Mouse (Mus musculus) liver, embryonic 12.5 days (tissue): Measurements from ENCODE around the gene Tgfb1i1. TPM values are rescaled to one million over a fixed set of nuclear protein-coding genes. Genes with fewer than 3 reads are reported as not detected.

Source experiments
- ATAC-seq: fragments of 200-750 bp; cut with Nextera tagmentation; 2 replicates; pipeline ENCODE4 v1.8.0; 2017; ENCODE audit warnings: moderate number of reproducible peaks, mild to moderate bottlenecking, moderate library complexity
- H3K27ac ChIP-seq: fragments of 300-500 bp; sonication (generic); 2 replicates; pipeline ENCODE4 v1.5.1; 2016; ENCODE audit warnings: mild to moderate bottlenecking
- H3K27me3 ChIP-seq: fragments of 300-500 bp; sonication (generic); replicated peaks from 2 replicates; pipeline ENCODE4 v1.6.1; 2016; ENCODE audit warnings: mild to moderate bottlenecking, moderate library complexity
- H3K36me3 ChIP-seq: fragments of 300-500 bp; sonication (generic); 2 replicates; pipeline ENCODE4 v1.6.1; 2016; ENCODE audit warnings: mild to moderate bottlenecking, moderate library complexity
- H3K4me1 ChIP-seq: fragments of 300-500 bp; sonication (generic); 2 replicates; pipeline ENCODE4 v1.6.1; 2016
- H3K4me2 ChIP-seq: fragments of 300-500 bp; sonication (generic); 2 replicates; pipeline ENCODE4 v1.6.1; 2016; ENCODE audit warnings: mild to moderate bottlenecking, moderate library complexity
- H3K4me3 ChIP-seq: fragments of 300-500 bp; sonication (generic); 2 replicates; pipeline ENCODE4 v1.5.1; 2016; ENCODE audit warnings: mild to moderate bottlenecking, moderate library complexity
- H3K9ac ChIP-seq: fragments of 300-500 bp; sonication (generic); 2 replicates; pipeline ENCODE4 v1.6.1; 2016; ENCODE audit warnings: mild to moderate bottlenecking, moderate library complexity
- H3K9me3 ChIP-seq: fragments of 300-500 bp; sonication (generic); replicated peaks from 2 replicates; pipeline ENCODE4 v1.6.1; 2016; ENCODE audit warnings: mild to moderate bottlenecking, moderate library complexity
- WGBS: fragments of 180-500 bp; shearing (Covaris S2); methylation state at CpG from one replicate; pipeline ENCODE4 v1.1.7; 2016; ENCODE audit not compliant: insufficient replicate concordance; 5-methylcytosine and 5-hydroxymethylcytosine counted together
- polyA plus RNA-seq: library from polyadenylated mRNA; unstranded; fragments of >200 nt; fragmentation: Nextera tagmentation; extraction: Ambion mirVana; gene quantifications from 2 replicates; pipeline ENCODE4 v1.2.1, GENCODE M21; 2016

The Tgfb1i1 gene
- polyA plus RNA-seq, 1 experiment from 2014 or later: 25.1 TPM

DNA sequence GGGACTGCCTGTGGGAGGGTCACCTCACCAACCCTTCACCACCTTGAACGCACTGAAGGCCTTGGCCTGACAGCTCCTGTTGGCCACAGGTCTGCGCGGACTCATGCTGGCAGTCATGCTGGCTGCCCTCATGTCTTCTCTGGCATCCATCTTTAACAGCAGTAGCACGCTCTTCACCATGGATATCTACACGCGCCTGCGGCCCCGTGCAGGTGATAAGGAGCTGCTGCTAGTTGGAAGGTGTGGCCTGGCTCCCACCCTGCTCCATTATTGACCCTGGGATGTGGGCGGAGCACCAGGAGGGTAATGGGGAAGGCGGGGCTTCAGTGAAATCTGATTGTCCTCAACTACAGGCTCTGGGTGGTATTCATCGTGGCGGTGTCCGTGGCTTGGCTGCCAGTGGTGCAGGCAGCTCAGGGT is 23.8 kb downstream of the Tgfb1i1 start:
- peak overlapping the region; percentile 14; the same call in 1 of the 2 replicates for H3K4me3 ChIP-seq
- WGBS: 20% methylated on average over 13 of the region's 13 CpGs
- H3K4me1 ChIP-seq: peaks cover 36% of the 10 kb centered on the region
- H3K4me2 ChIP-seq: peak overlapping the region; percentile 65
- no peaks in the 10 kb centered on the region for H3K9me3 ChIP-seq
- H3K36me3 ChIP-seq: peaks cover 48% of the 10 kb centered on the region
- H3K27ac ChIP-seq: peak overlapping the region; percentile 90
- peak; percentile 99 for ATAC-seq
- peaks cover 33% of the 10 kb centered on the region for H3K27me3 ChIP-seq
- H3K9ac ChIP-seq: peak overlapping the region; percentile 57

GRCm38 (mm10) chr7:128271496-128271895 is 24.9 kb downstream of the Tgfb1i1 start:
- ATAC-seq: no peak
- peak overlapping the region; percentile 65 for H3K4me2 ChIP-seq
- no peak overlapping the region for H3K4me3 ChIP-seq
- H3K4me1 ChIP-seq: peaks cover 36% of the 10 kb centered on the region
- whole genome bisulfite sequencing: 91% methylated on average over 9 of the region's 9 CpGs
- H3K36me3 ChIP-seq: peaks cover 58% of the 10 kb centered on the region
- peak overlapping the region; percentile 90 for H3K27ac ChIP-seq
- peaks cover 23% of the 10 kb centered on the region; the same call in 1 of the 2 replicates for H3K27me3 ChIP-seq
- H3K9ac ChIP-seq: peak overlapping the region; percentile 51; the same call in 1 of the 2 replicates
- H3K9me3 ChIP-seq: no peaks in the 10 kb centered on the region

DNA sequence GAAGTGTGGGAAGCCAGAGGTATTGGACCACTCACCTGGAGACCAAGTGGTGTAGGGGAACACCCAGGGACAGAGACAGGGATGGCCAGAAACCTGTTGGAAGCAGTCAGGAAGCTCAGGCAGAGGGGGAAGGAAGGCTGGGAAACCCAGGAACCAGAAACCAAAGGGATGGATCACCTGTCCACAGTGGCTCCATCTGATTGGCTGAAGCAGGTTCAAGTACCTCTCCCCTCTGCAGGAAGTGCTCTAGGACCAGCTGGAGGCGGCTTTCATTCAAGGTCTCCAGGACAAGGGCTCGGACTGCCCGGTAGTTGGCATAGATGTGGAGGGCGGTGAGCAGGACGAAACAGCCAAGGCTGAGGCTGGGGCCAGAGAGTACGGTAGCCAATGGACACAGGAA is 29.4 kb downstream of the Tgfb1i1 start:
- no peak for ATAC-seq
- Histone ChIP-seq H3K4me3 (no peak overlapping the region), H3K4me1 (peaks cover 31% of the 10 kb centered on the region), H3K27me3 (no peaks in the 10 kb centered on the region), H3K27ac (no peak overlapping the region), H3K36me3 (peaks cover 100% of the 10 kb centered on the region), H3K4me2 (no peak overlapping the region), H3K9me3 (no peaks in the 10 kb centered on the region), H3K9ac (no peak overlapping the region)
- 95% methylated on average over 6 of the region's 6 CpGs for whole genome bisulfite sequencing

- 90% methylated on average over 4 of the region's 4 CpGs for WGBS
- ATAC-seq: no peak
- peak overlapping the region; percentile 32 for H3K27ac ChIP-seq
- peaks cover 91% of the 10 kb centered on the region for H3K36me3 ChIP-seq
- no peaks in the 10 kb centered on the region for H3K9me3 ChIP-seq
- no peak overlapping the region for H3K4me2 ChIP-seq
- no peak overlapping the region for H3K4me3 ChIP-seq
- no peak overlapping the region for H3K9ac ChIP-seq
- H3K27me3 ChIP-seq: no peaks in the 10 kb centered on the region
- H3K4me1 ChIP-seq: peaks cover 34% of the 10 kb centered on the region
Observed at GRCm38 (mm10) chr7:128279750-128280149, 33.1 kb downstream of the Tgfb1i1 start.

- H3K4me1 ChIP-seq: peaks cover 47% of the 10 kb centered on the region
- WGBS: 78% methylated on average over 11 of the region's 11 CpGs
- H3K36me3 ChIP-seq: peaks cover 91% of the 10 kb centered on the region
Observed at GRCm38 (mm10) chr7:128281765-128282164, 35.2 kb downstream of the Tgfb1i1 start.

DNA sequence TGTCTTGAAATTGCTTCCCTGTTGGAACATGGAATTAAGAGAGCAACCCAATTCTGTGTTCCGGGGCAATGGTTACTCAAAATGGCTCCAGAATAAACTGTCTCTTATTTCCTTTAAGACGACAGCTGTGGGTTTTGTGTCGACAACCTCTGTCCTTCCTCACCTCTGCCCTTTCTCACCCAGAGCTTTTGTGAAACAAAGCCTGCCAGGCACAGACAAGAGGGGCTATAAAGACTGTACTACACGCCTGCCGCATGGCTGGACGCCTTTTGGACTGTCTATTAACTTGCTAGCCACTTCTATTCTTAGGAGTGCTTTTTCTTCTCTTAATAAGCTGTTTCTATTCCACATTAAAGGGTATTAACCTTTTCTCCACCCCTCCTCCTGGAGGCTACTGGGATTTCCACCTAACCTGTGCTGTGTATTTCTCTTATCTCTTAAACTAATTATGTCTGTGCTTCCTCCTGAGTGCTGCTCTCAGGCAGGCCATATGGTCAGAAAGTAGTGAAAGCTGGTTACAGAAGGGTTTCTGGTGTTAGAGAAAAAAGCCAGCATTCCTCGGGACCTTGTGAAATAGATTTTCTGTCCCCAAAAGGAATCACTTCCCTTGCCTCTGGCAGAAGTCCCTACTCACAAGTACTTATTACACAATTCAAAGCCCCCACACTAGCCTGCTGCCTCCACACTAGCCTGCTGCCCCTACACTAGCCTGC is 36.1 kb downstream of the Tgfb1i1 start:
- H3K4me3 ChIP-seq: no peak overlapping the region
- H3K36me3 ChIP-seq: peaks cover 91% of the 10 kb centered on the region
- no peaks in the 10 kb centered on the region for H3K9me3 ChIP-seq
- 71% methylated on average over 7 of the region's 7 CpGs for WGBS
- no peaks in the 10 kb centered on the region for H3K27me3 ChIP-seq
- H3K27ac ChIP-seq: peak overlapping the region; percentile 67
- H3K4me2 ChIP-seq: no peak overlapping the region
- H3K9ac ChIP-seq: no peak overlapping the region
- H3K4me1 ChIP-seq: peaks cover 56% of the 10 kb centered on the region
- ATAC-seq: no peak

More at GRCm38 (mm10) chr7:128281765-128282164, 35.2 kb downstream of the Tgfb1i1 start:
- H3K4me2 ChIP-seq: no peak overlapping the region
- H3K27me3 ChIP-seq: no peaks in the 10 kb centered on the region
- H3K9ac ChIP-seq: no peak overlapping the region
- H3K27ac ChIP-seq: no peak overlapping the region
- ATAC-seq: no peak
- H3K4me3 ChIP-seq: no peak overlapping the region
- no peaks in the 10 kb centered on the region for H3K9me3 ChIP-seq

- Histone ChIP-seq H3K4me2 (no peak overlapping the region), H3K36me3 (peaks cover 85% of the 10 kb centered on the region), H3K9me3 (no peaks in the 10 kb centered on the region), H3K27ac (peak overlapping the region; percentile 95), H3K27me3 (no peaks in the 10 kb centered on the region), H3K9ac (no peak overlapping the region), H3K4me1 (peaks cover 68% of the 10 kb centered on the region), H3K4me3 (no peak overlapping the region)
- WGBS: 74% methylated on average over 5 of the region's 5 CpGs
- no peak for ATAC-seq
Observed at GRCm38 (mm10) chr7:128284047-128284446, 37.4 kb downstream of the Tgfb1i1 start.

- no peak for ATAC-seq
- no peak overlapping the region for H3K4me3 ChIP-seq
Observed at GRCm38 (mm10) chr7:128285060-128285459, 38.4 kb downstream of the Tgfb1i1 start.

GRCm38 (mm10) chr7:128288923-128289544 is 42.4 kb downstream of the Tgfb1i1 start:
- H3K36me3 ChIP-seq: peaks cover 89% of the 10 kb centered on the region
- peak; percentile 98 for ATAC-seq
- no peaks in the 10 kb centered on the region for H3K27me3 ChIP-seq
- H3K9ac ChIP-seq: peak overlapping the region; percentile 74
- H3K4me3 ChIP-seq: peak overlapping the region; percentile 49
- no peaks in the 10 kb centered on the region for H3K9me3 ChIP-seq
- whole genome bisulfite sequencing: 19% methylated on average over 9 of the region's 9 CpGs
- H3K4me2 ChIP-seq: peak overlapping the region; percentile 73
- H3K27ac ChIP-seq: peak overlapping the region; percentile 95
- peaks cover 86% of the 10 kb centered on the region for H3K4me1 ChIP-seq

More at GRCm38 (mm10) chr7:128285060-128285459, 38.4 kb downstream of the Tgfb1i1 start:
- Histone ChIP-seq H3K36me3 (peaks cover 82% of the 10 kb centered on the region), H3K27me3 (no peaks in the 10 kb centered on the region), H3K27ac (peak overlapping the region; percentile 95; the same call in 1 of the 2 replicates), H3K4me2 (no peak overlapping the region), H3K9me3 (no peaks in the 10 kb centered on the region), H3K9ac (no peak overlapping the region), H3K4me1 (peaks cover 69% of the 10 kb centered on the region)
- WGBS: 87% methylated on average over 8 of the region's 8 CpGs

DNA sequence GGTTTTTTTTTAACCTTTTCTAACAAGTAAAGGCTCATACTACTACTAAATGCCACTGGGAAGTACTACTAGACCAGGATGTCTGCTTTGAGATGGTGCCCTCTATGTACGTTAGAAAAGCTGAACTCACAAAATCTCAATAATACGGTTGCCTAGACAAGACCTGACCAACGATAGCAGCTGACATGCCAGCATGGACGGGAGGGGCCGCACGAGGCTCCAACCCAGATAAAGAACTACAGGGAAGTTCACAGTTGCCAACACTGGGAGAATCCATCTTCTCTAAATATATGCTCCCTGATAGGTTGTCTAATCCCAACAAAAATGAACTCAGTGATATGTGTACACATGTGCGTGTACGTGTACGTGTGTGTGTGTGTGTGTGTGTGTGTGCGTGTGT is 48.2 kb downstream of the Tgfb1i1 start:
- H3K27ac ChIP-seq: peak overlapping the region; percentile 94
- H3K27me3 ChIP-seq: no peaks in the 10 kb centered on the region
- peaks cover 87% of the 10 kb centered on the region for H3K4me1 ChIP-seq
- peak; percentile 40; the same call in 1 of the 2 replicates for ATAC-seq
- peak overlapping the region; percentile 93 for H3K4me2 ChIP-seq
- 0 out of 2 replicates have a peak overlapping the region, but pooled peaks have one; percentile 3 for H3K9ac ChIP-seq
- 58% methylated on average over 10 of the region's 10 CpGs for WGBS
- H3K36me3 ChIP-seq: peaks cover 63% of the 10 kb centered on the region
- H3K9me3 ChIP-seq: no peaks in the 10 kb centered on the region
- no peak overlapping the region for H3K4me3 ChIP-seq

DNA sequence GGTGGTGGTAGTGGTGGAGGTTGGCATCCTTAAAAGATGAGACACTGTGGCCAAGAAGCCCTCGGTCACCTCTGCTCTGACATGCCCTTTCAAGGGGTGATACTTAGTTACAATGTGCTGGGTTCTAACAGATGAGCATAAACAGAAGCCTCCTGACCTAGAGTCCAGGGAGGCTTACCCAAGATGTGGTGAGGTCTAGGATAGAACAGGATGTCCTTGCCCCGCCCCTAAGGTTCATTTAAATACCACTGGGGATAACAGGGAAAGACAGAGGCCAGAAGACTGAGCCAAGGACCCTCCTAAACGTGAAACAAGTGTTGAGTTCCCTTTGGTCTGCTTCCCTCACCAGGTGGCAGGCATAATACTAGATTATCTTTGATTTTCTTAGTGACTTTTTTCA is 49.9 kb downstream of the Tgfb1i1 start:
- H3K4me1 ChIP-seq: peaks cover 87% of the 10 kb centered on the region
- peaks cover 48% of the 10 kb centered on the region for H3K36me3 ChIP-seq
- H3K27me3 ChIP-seq: no peaks in the 10 kb centered on the region
- peak overlapping the region; percentile 93 for H3K4me2 ChIP-seq
- peak overlapping the region; percentile 94 for H3K27ac ChIP-seq
- peak; percentile 34 for ATAC-seq
- peak overlapping the region; percentile 94 for H3K9ac ChIP-seq
- no peaks in the 10 kb centered on the region for H3K9me3 ChIP-seq
- WGBS: 44% methylated on average over 3 of the region's 3 CpGs
- peak overlapping the region; percentile 82 for H3K4me3 ChIP-seq

- Histone ChIP-seq H3K36me3 (peaks cover 48% of the 10 kb centered on the region), H3K4me1 (peaks cover 92% of the 10 kb centered on the region), H3K9me3 (no peaks in the 10 kb centered on the region), H3K27ac (peak overlapping the region; percentile 94), H3K9ac (peak overlapping the region; percentile 94), H3K4me2 (peak overlapping the region; percentile 93), H3K27me3 (no peaks in the 10 kb centered on the region), H3K4me3 (peak overlapping the region; percentile 82)
- WGBS: 25% methylated on average over 10 of the region's 10 CpGs
- peak; percentile 2; the same call in 1 of the 2 replicates for ATAC-seq
Observed at GRCm38 (mm10) chr7:128297291-128297616, 50.6 kb downstream of the Tgfb1i1 start.
